Mouse (Mus musculus) brown adipose tissue, adult 24 weeks (tissue): ENCODE results near the gene Eci1. TPM values are rescaled to one million over a fixed set of nuclear protein-coding genes. Genes with fewer than 3 reads are reported as not detected.
A peak's percentile ranks its signal among the peaks of the same experiment; 100 is the strongest.
"Not testable (repeated sequence)": the region's sequence is repeated elsewhere in the genome, so short reads cannot be mapped to it uniquely, and the experiment has no call there.

Source experiments
- H3K27ac ChIP-seq: fragments of 200-500 bp; replicated peaks from 2 replicates; pipeline ENCODE4 v1.5.1; 2012; ENCODE audit warnings: low read depth, mild to moderate bottlenecking, low read length
- H3K4me1 ChIP-seq: fragments of 200-500 bp; 2 replicates; pipeline ENCODE4 v1.6.1; 2012; ENCODE audit warnings: low read length, mixed read lengths; ENCODE audit not compliant: control insufficient read depth, insufficient read depth, insufficient read length
- H3K4me3 ChIP-seq: fragments of 200-500 bp; 2 replicates; pipeline ENCODE4 v1.5.1; 2012; ENCODE audit warnings: low read depth, mild to moderate bottlenecking, low read length, moderate library complexity; ENCODE audit not compliant: insufficient read depth
- polyA plus RNA-seq: library from polyadenylated mRNA; stranded (reverse); fragments of >200 nt; gene quantifications from 2 replicates; pipeline ENCODE4 v1.2.4, GENCODE M21; 2012; ENCODE audit not compliant: missing spikeins, insufficient read depth, insufficient read length

Eci1 gene
- polyA plus RNA-seq, 1 experiment, result 1,121 TPM

GRCm38 (mm10) chr17:24423114-24423513 lies 3.3 kb upstream of the Eci1 start:
- H3K4me1 ChIP-seq, result no peaks in the 10 kb centered on the region
- no peak overlapping the region for H3K27ac ChIP-seq
- no peak overlapping the region for H3K4me3 ChIP-seq

- Histone ChIP-seq H3K27ac (no peak overlapping the region), H3K4me3 (no peak overlapping the region), H3K4me1 (no peaks in the 10 kb centered on the region)
Observed at GRCm38 (mm10) chr17:24424489-24424888, 2.0 kb upstream of the Eci1 start.

DNA sequence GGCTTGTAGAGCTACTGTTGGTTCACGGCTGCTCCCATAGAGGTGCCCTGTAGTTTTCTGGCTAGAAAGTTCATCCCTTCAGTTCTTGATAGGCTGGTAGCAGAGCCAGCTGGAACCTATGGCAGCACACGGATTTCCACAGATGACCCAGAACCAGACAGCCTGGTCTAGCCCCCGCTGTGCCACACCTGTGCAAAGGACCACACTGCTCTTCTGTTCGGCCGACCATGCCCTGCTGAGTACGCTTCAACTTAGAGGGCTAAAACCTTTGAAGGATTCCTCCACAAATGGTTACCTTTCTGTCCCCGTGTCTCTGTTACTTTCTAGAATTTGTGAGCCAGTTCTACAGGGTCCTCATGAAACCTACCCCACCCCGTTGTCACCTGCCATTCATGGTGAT lies 1.1 kb upstream of the Eci1 start:
- not testable (repeated sequence) for H3K4me3 ChIP-seq, H3K27ac ChIP-seq, H3K4me1 ChIP-seq

- Histone ChIP-seq H3K4me1 (peaks cover 7% of the 10 kb centered on the region; the same call in 1 of the 2 replicates), H3K27ac (no peak overlapping the region), H3K4me3 (no peak overlapping the region)
Observed at GRCm38 (mm10) chr17:24425905-24426304, 536 bp upstream of the Eci1 start.

- Histone ChIP-seq H3K4me3 (peak overlapping the region; percentile 91), H3K4me1 (peaks cover 7% of the 10 kb centered on the region; the same call in 1 of the 2 replicates)
Observed at GRCm38 (mm10) chr17:24427170-24427557, 723 bp downstream of the Eci1 start.

DNA sequence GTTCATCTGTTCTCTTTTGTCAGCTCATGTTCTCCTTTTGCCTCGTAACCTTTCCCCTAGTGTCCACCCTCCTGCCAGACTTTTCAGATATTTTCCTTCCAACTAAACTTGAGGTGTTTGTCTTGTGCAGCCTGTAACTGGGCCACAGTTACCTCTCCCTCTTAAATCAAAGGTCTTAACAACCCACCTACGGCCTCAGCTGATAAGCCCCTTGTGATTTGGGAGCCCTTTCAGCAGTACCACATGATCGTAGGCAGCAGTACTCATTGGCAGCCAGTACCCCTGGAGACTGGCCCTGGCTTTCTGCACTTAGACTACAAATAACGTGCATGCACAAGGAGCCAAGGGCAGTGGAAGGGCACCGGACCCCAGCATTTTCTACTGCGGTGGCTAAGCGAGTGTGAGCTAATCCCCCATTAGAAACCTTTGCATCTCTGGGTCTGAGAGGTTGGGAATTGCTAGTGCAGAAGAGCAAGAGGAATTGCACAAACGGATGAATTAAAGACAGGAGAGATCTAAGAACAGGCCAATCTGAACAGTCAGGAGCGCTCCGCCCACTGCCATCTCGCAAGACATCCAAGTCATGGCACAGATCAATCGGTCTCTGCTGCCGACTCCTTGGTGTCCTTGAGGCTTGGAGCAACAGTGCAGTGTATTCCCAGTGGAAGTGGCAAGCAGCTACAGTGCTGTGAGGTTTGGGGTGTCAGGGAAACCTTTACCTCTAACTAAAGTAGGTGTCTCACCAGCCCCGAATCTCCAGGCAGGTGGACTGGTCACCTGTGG lies 3.0 kb downstream of the Eci1 start:
- H3K4me1 ChIP-seq, result peaks cover 7% of the 10 kb centered on the region; the same call in 1 of the 2 replicates
- peak overlapping the region; percentile 43 for H3K4me3 ChIP-seq
- H3K27ac ChIP-seq, result peak overlapping the region; percentile 89

More at GRCm38 (mm10) chr17:24427170-24427557, 723 bp downstream of the Eci1 start:
- H3K27ac ChIP-seq, result peak overlapping the region; percentile 89

- Histone ChIP-seq H3K27ac (0 out of 2 replicates have a peak overlapping the region, but pooled peaks have one; percentile 22), H3K4me3 (no peak overlapping the region), H3K4me1 (no peaks in the 10 kb centered on the region)
Observed at GRCm38 (mm10) chr17:24437016-24437415, 10.6 kb downstream of the Eci1 start.

DNA sequence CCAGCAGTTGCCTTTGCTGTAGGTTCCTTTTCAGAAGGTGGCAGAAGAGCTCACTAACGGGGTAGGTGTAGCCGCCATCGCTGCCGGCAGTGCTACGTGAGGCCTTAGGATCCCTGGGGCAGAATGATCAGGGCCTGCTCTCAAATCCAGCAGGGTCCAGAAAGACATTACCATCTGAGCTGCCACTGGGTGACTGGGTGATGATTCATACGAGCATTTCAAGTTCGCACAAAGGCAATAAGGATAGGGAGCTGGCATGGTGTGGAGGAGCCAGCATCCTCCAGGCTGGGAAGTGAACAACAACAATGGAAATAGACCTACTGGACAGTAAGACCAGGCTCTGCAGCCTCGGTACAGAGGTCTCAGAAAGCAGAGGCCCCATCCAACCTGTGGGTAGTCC lies 13.9 kb downstream of the Eci1 start:
- Histone ChIP-seq H3K4me1 (no peaks in the 10 kb centered on the region), H3K4me3 (no peak overlapping the region), H3K27ac (no peak overlapping the region)

- H3K27ac ChIP-seq, result no peak overlapping the region
Observed at GRCm38 (mm10) chr17:24441148-24441547, 14.7 kb downstream of the Eci1 start.

GRCm38 (mm10) chr17:24442107-24442506 lies 15.7 kb downstream of the Eci1 start:
- no peaks in the 10 kb centered on the region for H3K4me1 ChIP-seq
- H3K4me3 ChIP-seq, result no peak overlapping the region
- H3K27ac ChIP-seq, result no peak overlapping the region

More at GRCm38 (mm10) chr17:24441148-24441547, 14.7 kb downstream of the Eci1 start:
- H3K4me3 ChIP-seq, result no peak overlapping the region
- H3K4me1 ChIP-seq, result no peaks in the 10 kb centered on the region

DNA sequence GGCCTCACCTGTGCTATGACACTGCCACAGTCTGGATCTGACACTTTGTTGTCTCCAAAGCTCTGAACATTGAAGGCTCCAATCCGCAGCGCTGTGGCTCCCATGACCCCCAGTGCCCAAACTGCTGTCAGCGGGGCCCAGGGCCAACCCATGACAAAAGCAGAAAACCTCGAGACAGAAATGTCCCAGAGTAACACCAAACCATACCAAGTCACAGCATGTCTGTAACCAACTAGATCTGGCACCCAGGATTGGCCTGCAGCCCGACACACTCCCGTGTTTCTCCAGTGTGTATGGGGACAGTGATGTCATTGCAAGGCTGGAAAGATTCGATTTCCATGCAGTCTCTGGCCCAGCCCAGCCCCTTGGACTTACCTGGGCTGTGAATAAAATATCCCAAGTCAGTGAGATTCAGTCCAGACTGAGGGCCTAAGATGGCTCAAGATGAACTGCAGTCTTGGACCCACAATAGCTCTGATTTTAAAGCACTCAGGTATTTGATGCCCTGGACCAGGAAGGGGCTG lies 16.3 kb downstream of the Eci1 start, which contains the start of gene Dnase1l2:
Dnase1l2 (minus strand) TSS at position 474 of the 524 bp plus-strand sequence.
- Histone ChIP-seq H3K4me3 (no peak within 1 kb of the TSS), H3K4me1 (no peaks in the 10 kb centered on the region), H3K27ac (no peak within 1 kb of the TSS)

DNA sequence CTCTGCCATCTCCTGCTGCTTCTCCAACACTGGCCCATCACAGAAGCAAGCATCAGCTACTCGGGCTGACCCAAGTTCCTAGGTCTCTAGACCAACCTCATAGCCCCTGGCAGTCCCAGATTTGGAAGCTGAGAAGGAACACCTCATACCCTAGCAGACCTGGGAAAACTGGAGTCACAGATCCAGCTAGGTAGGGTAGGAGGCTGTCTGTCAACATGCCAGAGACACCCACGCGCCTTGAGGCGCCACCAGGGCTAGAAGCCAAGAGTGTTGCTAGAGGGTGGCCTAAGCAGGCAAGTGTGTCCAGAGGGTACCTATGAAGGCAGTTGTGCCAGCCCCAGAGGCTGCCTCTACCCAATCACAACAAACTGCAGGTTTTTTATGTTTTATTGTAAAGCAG lies 17.0 kb downstream of the Eci1 start:
- no peak overlapping the region for H3K4me3 ChIP-seq
- no peaks in the 10 kb centered on the region for H3K4me1 ChIP-seq
- no peak overlapping the region for H3K27ac ChIP-seq

GRCm38 (mm10) chr17:24446590-24446989 lies 20.1 kb downstream of the Eci1 start:
- Histone ChIP-seq H3K4me3 (no peak overlapping the region), H3K27ac (no peak overlapping the region), H3K4me1 (no peaks in the 10 kb centered on the region)

DNA sequence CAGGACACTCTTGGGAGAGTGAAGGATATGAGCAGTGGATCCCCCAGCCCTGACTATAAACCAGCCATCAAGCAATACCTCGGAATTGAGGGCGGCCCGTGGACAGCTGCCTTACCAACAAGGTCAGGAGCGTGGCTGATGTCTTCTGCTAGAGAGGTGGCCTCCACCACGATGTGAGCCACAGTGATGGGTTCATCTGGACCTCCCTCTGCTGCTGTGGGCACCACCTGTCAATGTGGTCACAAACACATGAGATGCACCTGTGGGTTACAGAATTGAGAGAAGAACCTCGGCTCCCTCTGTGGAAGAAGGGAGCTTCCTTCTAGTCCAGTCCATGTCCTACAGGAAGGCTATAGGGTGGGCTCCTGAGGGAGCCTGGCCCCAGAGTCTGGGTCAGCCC lies 23.1 kb downstream of the Eci1 start:
- Histone ChIP-seq H3K4me3 (no peak overlapping the region), H3K4me1 (no peaks in the 10 kb centered on the region), H3K27ac (no peak overlapping the region)

DNA sequence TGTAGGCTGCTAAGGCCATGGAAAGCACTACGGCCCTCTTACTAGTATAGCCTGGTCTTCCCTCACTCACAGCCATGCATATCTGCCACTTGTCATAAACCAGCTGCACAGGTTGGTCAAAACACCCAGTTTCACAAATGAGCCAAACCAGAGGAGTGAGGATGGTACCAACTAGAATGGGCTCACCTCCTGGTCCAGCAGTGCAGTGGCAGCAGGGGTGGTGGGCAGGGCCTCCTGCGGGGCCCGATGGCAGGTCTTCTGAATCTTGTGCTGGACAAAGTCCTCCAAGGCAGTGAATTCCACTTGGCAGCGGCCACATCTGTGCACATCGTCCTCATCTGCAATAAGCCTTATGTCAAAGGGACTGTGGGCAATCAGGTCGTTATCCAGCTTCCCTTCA lies 24.8 kb downstream of the Eci1 start:
- Histone ChIP-seq H3K27ac (no peak overlapping the region), H3K4me3 (no peak overlapping the region), H3K4me1 (no peaks in the 10 kb centered on the region)

- Histone ChIP-seq H3K4me1 (no peaks in the 10 kb centered on the region), H3K27ac (no peak overlapping the region), H3K4me3 (no peak overlapping the region)
Observed at GRCm38 (mm10) chr17:24453372-24453771, 26.9 kb downstream of the Eci1 start.
